In genomic region chr15:97738923-97739322, GRCm38 (mm10) we compare ENCODE assay signal across 12 mouse cellular contexts.
"Had no signal": no experiment of that assay in that cellular context is flagged by ENCODE, and none has a peak within 500 bp of the region (broad histone marks: within the 10 kb centered on the region; RNA-seq: fewer than 3 reads in every experiment).

No protein-coding gene starts in this region.

- H3K4me3 ChIP-seq: layer of hippocampus, adult 2 months; limb, embryonic 12.5 days; lung, embryonic 15.5 days; midbrain, embryonic 13.5 days; neural tube, embryonic 12.5 days had no signal

- H3K36me3 ChIP-seq: limb, embryonic 12.5 days; lung, embryonic 15.5 days; midbrain, embryonic 13.5 days; neural tube, embryonic 12.5 days had no signal

- H3K27ac ChIP-seq: layer of hippocampus, adult 2 months; limb, embryonic 12.5 days; lung, embryonic 15.5 days; macrophage; midbrain, embryonic 13.5 days; neural tube, embryonic 12.5 days; stomach, postnatal 0 days had no signal

- H3K4me1 ChIP-seq: limb, embryonic 12.5 days; lung, embryonic 15.5 days; neural tube, embryonic 12.5 days had no signal

- DNase-seq: kidney, adult 11 months; kidney, postnatal 10 days; kidney, postnatal 4 days; lung, postnatal 14 days; thymus, postnatal 4 days had no signal

- ATAC-seq: midbrain, embryonic 13.5 days had no signal

- H3K27me3 ChIP-seq: limb, embryonic 12.5 days; lung, embryonic 15.5 days; midbrain, embryonic 13.5 days; neural tube, embryonic 12.5 days had no signal

- H3K9me3 ChIP-seq: lung, embryonic 15.5 days; midbrain, embryonic 13.5 days; neural tube, embryonic 12.5 days had no signal

- H3K9ac ChIP-seq: limb, embryonic 12.5 days; lung, embryonic 15.5 days; midbrain, embryonic 13.5 days; neural tube, embryonic 12.5 days had no signal

- H3K4me2 ChIP-seq: limb, embryonic 12.5 days; lung, embryonic 15.5 days; midbrain, embryonic 13.5 days; neural tube, embryonic 12.5 days had no signal
